Mouse (Mus musculus): ENCODE results near the gene Sptlc2.

Gene Sptlc2

DNA sequence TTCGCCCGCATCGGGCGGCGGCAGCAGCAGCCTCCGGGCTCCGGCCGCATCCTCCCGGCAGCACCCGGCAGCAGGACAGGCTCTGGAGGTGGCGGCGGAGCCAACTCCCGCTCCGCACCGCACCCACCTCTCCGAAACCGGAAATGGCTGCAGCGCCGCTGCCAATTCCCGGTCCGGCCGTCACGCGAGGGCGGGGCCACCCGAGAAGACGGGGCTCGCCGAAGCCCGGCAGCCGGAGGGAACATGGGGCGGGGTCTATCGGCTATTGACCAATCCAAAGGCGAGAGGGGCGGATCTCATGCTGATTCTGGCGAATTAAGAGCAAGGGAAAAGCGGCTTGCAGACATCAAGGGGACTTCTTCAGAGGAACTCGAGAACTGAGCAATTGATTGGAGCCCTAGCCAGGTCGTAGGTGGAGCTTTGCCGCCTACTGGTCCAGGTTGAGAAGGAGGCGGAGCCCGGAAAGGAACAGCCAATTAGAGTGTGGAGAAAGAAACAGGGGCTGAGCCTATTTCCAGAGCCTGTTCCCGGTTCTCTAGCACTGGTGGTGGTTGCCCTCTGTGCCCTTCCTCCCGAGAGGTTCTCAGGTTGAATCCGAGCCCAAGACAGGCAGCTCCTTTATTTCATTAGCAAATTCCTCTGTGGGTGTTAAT is at the start of gene Sptlc2:
Gene Sptlc2, minus strand, starts transcription at position 234 of the 653 bp plus-strand sequence.
- peak; percentile 98 for DNase-seq (ENCODE audit: low spot score)

DNA sequence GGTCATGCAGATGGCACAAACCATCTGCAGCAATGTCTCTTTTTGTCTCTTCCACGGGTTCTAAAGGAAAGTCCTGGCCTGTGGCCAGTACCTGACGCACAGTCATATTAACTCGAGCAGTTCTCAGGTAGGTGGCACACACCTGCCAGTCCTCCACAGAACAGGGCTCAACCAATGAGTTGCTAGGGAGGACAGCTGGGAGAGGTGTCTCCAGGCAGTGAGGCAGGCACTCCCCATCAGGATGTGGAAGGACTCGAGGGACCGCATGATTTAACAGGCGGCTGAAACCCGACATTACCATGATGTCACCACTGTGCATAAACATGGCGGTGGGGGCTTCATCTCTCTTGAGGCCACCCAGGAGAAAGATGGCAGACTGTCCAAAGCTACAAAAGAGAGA is 40.7 kb upstream of the Sptlc2 start:
- no peak for DNase-seq (ENCODE audit: low spot score)

DNA sequence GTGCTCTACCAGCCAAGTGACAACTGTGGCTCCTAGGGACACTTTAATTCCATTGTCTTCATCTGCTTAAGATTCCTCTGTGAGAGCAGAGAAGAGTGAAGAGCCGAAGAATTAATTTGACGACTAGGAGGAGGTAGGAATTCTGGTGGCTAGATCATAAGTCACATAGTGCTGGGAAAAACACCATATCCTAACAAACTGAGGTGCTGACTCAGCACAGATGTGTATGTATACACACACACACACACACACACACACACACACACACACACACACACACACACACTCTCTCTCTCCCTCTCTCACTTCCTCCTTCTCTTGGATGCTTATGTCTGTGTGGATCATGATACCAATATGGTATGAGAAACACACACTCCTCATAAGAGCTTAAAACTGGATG is 40.1 kb upstream of the Sptlc2 start:
- DNase-seq (ENCODE audit: low spot score), result no peak

DNA sequence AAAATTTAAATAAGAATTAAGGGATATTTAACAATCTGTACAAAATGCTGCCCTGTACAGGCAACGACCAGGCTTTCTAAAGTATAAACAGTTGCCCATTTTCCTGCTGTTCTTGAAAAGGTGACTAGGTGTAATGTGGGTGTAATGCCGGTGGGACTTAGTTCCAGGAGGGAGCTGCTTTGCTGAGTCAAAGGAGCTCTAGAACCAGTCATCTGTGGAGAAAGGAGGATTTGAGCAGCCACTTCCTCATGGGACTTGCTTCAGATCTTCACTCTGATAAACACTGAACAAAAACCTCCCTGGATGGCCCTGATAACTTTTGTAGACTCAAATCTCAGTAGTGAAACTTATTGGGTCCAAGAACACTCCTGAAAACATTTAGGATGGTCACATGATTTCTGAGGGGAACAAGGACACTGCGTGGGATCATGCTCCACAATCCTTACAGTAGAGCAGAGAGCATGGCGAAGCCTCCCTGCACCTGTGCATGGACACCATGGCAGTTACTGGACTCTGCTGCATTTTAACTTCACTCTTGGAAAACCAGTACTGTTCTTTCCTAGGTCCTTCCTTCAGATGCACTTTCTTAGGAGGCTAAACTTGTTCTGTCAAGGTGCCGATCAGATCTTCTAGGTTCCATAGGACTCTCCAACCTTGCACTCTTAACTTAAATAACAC is 38.3 kb upstream of the Sptlc2 start:
- no peak for DNase-seq (ENCODE audit: low spot score)

DNA sequence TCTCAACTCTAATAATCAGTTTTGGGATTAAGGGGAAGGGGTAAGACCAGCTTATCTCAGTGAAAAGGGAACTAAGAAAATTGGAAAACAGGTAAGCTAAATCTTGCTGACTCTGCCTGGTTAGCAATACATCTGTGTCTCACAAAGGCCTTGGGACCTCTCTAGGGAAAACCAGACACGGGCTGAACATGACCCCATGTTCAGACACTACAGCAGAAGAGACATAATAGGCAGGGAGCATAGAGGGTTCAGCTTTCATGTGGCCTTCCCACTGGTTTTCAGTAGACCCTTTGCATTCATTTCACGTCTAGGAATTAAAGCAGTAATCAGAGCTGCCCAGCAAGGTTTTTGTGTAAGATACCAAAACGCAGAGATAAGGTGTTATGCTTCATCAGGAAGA is 36.4 kb upstream of the Sptlc2 start:
- no peak for DNase-seq (ENCODE audit: low spot score)

DNA sequence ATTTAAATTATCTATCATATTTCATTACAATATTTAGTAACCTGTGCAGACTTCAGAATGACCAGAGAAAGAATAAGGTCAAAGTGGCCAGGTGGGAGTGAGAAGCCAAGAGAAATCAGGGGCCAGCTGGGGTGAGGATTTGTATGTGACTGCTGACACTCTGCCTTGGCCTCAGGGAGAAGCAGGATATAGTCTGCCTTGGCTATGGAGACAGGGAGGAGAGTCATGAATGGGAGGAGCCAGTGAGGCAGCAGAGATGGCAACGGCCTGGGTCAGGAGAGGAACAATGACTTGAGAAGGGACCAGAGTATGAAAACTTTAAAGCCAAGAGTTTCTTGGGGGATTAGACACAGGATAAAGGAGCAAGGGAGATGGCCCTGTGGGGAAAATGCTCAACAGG is 35.5 kb upstream of the Sptlc2 start:
- no peak for DNase-seq (ENCODE audit: low spot score)

DNA sequence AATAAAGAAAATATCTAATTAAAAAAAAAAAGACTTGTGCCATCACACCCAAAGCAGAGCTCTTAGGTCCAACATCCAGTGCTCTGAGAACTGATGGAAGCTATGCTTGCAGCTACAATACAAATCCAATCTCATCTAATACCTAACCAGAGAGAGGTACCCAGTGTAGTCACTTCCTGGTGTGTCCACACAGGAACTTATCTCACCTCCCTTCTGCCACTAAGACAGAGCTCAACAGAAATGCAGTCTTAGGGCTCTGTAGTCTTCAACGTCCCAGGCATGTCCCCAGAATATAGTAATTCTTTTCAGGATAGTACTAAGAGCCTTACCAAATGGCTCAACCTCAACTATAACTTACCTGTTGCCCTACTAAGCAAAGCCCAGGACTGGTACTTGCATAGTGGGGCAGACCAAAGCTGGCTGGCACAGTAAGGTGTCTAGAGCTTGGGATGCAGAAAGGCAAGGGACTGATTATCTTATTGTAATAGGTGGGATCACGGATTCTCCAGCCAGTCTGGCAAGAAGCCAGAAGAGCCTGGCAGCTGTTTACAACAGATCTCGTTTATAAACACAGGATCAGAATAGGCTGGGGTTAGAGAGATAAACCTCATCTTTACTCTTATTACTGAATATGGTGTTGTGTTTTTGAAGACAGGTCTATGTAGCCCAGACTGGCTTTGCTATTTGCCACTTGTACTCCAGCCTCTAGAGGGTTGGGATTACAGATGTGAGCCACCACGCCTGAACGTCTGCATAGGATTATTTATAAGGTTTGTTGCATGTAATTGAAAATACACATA is 33.8 kb upstream of the Sptlc2 start:
- DNase-seq (ENCODE audit: low spot score), result no peak

DNA sequence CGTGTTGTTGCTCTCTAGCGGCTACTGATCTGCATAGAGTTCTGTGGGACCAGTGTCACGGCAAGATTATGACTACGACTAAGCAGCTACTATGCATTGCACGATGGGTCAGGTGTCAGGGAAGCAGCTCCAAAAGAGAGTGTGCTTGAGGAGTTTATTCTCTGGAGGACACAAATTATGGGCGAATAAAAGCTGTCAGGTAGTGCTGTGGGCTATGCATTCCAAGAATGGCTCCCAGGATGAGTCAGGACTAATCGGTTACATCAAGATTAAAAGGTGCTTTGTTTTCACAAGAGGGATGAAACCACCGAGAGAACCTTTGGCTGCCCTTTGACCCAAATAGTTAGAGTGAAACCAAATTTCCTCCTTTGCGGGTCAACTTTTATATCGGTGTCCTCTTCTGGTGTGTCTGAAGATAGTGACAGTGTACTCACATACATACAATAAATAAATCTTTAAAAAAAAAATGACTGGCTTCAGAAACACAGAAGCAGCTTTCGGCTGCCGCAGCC is 31.9 kb upstream of the Sptlc2 start:
- DNase-seq (ENCODE audit: low spot score), result no peak

DNA sequence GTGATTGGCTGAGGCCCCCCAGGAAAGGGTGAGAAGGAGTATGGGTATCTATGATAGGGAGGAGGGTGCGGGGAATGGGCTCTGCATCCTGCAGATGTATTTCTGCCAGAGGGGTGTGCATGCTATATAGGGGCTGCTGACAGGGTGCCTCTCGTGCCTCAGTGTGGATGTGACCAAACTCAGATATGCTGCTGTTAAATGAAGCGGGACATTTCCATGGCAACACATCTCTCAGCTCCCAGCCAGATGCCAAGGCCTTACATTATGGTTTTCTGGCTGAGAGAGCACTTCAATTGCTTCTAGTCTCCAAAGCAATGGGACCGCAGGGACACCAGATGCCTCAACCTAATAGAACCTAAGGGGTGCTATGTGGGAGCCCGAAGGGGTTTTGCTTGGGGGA is 30.8 kb upstream of the Sptlc2 start:
- DNase-seq (ENCODE audit: low spot score), result no peak

DNA sequence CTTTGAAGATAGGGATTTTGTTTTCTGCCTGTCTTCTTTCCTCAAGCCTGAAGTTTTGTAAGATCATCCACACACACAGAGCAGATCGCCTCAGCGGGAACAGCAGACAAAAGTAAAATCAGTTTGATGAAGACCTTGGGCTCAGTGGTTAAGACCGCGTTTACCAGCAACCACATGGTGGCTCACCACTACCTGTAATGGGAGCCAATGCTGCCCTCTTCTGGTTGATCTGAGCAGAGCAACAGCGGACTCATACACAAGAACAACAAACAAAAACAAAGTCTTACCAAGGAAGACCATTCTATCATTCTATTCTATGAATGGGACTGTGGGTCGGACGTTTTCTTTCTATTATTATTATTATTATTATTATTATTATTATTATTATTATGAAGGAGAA is 28.5 kb upstream of the Sptlc2 start:
- DNase-seq (ENCODE audit: low spot score), result peak; percentile 58

DNA sequence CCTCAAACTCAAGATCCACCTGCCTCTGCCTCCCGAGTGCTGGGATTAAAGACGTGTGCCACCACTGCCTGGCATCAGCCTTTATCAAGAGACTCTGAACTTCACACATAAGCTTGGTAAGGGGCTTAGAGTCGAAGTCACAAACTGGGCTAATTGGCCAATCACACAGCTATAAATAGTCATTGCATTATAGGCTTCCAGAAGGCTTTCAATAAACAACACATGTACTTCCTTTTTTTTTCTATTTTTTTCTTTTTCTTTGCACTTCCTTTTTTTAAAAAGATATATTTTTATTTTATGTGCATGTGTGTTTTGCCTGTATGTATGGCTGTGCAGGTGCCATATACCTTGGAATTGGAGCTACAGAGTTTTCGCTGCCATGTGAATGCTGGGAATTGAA is 27.2 kb upstream of the Sptlc2 start:
- no peak for DNase-seq (ENCODE audit: low spot score)

DNA sequence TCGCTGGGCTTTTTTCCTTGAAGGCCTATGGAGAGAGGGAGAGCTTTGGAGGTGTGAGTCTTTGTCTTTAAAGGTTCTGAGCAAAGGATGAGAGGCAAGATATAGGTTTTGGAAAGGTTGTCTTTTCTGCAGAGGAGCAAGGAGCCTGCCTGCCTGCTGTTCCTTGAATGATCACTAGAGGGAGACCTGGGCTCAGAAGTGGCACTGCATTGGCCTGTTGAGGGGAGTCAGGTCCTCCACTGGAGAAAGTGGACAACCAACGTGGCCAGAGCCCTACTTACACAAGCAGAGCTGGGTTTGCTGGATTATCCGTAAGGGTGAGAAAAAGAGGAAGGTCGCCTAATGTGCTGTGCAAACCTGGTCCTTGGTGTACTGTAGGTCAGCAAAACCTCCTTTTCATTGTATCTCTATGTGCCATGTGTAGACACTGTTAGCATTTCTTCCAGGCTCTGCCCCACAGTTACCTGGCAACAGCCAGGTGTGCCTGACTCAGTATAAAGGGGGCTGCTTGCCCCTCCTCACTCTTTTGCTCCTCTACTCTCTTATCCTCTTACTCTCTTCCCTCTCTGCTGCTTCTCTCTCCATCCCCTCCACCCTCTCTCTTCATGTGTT is 25.1 kb upstream of the Sptlc2 start:
- DNase-seq (ENCODE audit: low spot score), result peak; percentile 67

DNA sequence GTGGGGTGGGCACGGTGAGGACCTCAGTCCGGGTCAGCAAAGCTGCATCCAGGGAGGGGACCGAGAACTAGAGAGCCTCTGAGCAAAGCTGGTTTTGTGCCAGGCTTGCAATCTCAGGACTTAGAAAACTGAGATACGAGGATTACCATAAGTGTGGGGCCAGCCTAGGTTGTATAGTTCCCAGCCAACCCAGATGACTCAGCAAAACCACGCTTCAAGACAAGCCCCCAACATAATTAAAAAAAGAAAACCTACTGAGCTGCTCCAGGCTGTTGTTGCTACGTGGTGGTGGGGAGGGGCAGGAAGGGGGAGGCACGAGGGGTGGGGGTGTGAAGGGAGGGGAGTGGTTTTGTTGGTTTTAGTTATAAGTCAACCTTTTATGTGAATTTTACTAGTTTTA is 22.8 kb upstream of the Sptlc2 start:
- no peak for DNase-seq (ENCODE audit: low spot score)

DNA sequence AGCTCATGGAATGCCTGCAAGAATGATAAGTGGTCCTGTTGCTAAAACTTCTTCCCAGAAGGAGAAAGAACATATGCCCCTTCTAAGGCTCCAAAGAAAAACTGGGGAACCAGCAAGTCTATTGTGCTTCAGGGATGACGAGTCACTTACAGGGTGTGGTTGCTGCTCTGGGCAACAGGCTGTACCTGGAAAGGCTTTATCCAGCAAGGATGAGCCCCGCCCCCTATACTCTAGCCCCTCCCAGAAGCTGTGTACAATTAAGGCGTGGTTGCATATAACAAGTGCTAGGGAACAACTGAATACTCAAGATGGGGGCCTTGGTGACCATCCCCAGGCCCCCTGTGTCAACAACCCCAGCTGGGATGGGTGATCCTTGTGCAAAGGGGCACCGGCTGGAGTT is 21.0 kb upstream of the Sptlc2 start:
- DNase-seq (ENCODE audit: low spot score), result no peak

DNA sequence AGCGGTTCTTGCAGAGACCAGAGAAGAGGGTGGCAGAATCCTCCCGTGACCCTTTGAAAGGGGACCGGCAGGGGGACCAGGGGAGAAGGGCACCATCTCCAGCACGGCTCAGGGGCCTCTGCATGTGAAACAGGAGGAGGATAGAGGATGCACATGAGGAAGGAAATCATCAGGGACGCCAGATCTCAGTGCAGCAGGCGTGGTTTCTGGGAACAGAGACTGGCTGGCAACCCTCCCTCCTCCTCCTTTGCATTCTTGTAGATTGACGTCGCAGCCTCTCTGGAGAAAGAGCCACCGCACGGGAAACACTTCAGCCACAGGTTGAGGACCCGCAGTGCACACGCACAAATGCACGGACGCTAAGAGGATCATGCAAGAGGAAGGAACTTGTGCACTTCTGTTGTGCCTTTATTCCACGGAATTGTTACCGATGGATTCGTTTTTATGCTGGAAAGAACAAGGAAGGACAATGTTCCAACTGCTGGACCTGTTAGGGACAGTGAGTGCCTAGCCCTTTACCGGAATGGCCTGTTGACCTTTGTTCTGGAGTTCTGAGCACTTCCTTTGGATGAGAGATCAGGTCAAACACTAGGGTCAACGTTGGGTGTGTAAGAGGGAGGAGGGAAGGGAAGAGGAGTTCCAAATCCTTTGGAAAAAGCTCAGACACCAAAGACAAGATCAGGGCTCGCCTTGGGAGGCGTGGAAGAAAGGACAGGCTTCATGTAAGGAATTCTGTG is 19.9 kb upstream of the Sptlc2 start:
- DNase-seq (ENCODE audit: low spot score), result no peak

DNA sequence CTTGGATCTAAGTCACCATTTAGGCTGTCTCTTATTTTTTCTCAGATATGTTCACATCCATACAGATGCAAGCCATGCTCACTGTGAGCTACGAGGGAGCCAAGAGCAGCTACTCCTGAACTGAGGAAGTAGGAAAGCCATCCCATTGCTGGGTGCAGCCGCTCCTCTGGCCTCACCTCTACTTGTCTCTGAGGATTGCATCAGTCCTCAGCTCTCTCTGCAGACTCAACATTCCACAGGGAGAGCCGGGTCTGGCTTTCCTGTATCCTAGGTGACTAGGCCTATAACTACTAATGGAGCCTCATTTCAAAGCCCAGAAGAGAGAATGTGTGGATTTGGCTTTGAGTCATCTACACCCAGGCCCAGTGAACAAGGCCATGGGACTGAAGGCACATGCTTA is 17.6 kb upstream of the Sptlc2 start:
- no peak for DNase-seq (ENCODE audit: low spot score)

DNA sequence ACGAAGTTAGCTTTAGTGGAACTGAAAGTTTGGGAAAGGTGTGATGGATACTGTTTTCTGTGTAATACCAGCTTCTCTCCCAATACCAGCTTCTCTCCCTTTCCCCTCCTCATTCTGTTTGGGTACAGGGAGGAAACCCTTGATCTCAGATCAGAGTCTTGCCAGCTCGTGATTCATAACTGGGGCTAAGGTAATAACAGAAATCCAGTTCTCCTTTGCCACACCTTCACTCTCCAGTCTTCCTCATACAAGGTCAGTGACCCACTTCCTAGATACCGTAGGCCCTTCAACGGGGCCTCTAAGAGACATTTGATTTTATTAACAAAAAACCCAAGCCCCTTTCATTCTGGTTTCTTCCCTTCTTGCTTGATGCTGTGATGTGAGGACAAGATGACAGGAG is 17.0 kb upstream of the Sptlc2 start:
- DNase-seq (ENCODE audit: low spot score), result no peak

DNA sequence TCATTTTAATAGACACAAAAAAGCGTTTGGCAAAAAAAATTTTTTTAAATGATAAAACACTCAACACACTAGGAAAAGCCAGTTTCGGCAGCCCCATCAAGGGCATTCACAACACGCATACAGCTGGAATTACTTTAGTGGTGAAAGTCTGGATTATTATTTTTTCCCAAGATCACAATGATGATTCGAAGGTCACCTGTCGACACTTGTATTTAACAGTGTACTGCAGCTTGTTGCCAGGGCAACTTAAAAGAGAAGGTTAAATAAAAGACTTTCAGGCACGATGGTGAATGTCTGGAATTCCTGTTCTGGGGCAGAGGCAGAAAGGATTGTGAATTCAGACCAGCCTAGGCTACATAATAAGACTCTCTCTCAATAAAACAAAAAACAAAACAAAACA is 13.7 kb upstream of the Sptlc2 start:
- no peak for DNase-seq (ENCODE audit: low spot score)

DNA sequence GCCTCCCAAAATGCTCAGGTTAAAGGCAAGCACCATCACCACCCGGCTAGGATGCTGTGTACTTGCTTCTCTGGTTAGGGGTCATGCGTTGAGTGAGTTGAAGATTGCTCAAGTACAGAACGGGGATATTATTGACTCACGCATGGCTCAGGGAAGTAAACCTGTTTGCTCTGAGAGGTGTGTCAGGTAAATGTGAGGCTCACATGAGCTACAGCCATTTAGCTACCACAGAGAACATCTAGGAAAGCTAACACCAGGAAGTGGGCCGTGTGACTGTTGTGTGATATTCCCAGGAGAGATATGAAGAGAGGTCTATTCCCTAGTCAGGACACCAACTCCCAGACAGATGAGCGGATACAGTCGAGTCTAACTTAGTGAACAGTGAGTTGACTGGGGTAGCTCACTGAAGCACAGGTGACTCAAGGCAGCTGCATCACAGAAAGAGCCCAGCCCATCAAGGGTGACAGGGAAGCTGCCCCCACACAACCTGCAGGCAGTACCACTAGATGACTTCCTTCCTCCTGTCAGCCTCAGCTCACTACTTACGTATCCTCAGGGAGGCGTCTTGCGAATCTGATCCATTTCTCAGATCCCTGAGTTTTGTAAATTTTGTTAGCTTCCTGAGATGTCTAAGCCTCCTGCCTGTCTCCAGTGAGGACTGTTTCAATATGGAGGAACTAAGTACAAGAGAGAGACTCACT is 11.1 kb upstream of the Sptlc2 start:
- DNase-seq (ENCODE audit: low spot score), result no peak

DNA sequence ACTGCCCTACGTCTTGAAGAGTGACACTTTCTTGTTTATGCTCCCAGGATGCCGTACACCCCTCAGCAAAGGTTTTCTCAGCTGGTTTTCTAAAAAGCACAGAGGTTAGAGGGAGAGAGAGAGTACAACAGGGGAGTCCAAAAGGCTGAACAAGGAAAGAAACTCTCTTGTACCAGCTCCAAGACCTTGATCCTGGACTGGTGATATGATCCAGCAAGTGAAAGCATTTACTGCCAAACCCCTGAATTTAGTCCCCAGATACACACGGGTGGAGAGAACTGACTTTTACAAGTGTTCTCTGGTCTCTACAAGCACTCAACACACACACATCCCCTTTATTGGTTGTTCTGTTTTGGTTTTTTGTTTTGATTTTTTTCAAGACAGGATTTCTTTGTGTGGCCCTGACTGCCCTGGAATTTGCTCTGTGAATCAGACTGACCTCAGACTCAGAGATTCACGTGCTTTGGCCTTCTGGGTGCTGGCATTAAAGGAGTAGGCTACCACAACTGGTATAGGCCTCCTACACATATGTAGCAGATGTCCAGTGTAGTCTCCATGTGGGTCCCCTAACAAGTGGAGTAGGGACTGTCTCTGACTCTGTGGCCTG is 9.8 kb upstream of the Sptlc2 start:
- DNase-seq (ENCODE audit: low spot score), result no peak

DNA sequence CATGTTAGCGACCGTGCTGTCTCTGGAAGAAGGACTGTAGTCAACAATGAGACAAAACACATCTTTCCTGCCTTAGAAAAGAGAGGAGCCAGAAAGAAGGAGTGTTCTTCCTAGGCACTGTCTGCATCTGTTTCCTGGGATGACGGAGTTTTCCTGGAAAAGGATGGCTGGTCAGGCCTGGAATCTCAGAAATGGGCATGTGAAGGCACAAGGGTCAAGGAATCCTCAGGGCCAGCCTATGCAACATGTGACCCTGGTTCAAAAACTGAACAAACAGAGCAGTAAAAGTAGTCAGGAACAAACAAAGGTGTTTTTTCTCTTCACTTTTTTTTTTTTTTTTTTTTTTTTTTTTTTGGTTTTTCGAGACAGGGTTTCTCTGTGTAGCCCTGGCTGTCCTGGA is 9.0 kb upstream of the Sptlc2 start:
- no peak for DNase-seq (ENCODE audit: low spot score)

Data from urinary bladder, postnatal 25 days (tissue).